Mouse (Mus musculus) C2C12 (cell line): ENCODE results near the gene Sec23b.

Experiments
- CEBPB ChIP-seq: IDR thresholded peaks from one replicate; pipeline ENCODE4 v1.6.1; 2011; ENCODE audit warnings: low read depth, mild to moderate bottlenecking, control low read depth, moderate library complexity
- CTCF ChIP-seq: IDR thresholded peaks from one replicate; pipeline ENCODE4 v1.5.1; 2011; ENCODE audit not compliant: control insufficient read depth, insufficient read depth, insufficient read length

- TF ChIP-seq CEBPB (no peak), CTCF (no peak)
Observed at GRCm38 (mm10) chr2:144617074-144617874, 61.2 kb downstream of the Sec23b start.
